Mouse (Mus musculus): ENCODE measurements at regions not wholly inside any gene's neighbourhood (a gene's known extent, or its start where the extent isn't known, plus 50 kb on each side); places are given as distances from the start of the nearest gene placed in this dataset.
A peak's percentile ranks its signal among the peaks of the same experiment; 100 is the strongest.

GRCm38 (mm10) chr3:39249224-39249892 lies 362.6 kb downstream of the Fat4 start:
- H3K9me3 ChIP-seq: no peaks in the 10 kb centered on the region
- peak; percentile 52; the same call in 1 of the 2 replicates for ATAC-seq (ENCODE audit: low FRiP score, low read depth)
- WGBS: 68% methylated on average over 4 of the region's 4 CpGs

GRCm38 (mm10) chr3:39253076-39253475 lies 366.3 kb downstream of the Fat4 start:
- Histone ChIP-seq H3K4me2 (replicated peaks) (no peak overlapping the region), H3K4me3 (no peak overlapping the region), H3K4me1 (peaks cover 4% of the 10 kb centered on the region), H3K27me3 (no peaks in the 10 kb centered on the region), H3K9ac (replicated peaks) (no peak overlapping the region), H3K27ac (replicated peaks) (no peak overlapping the region), H3K36me3 (no peaks in the 10 kb centered on the region), H3K9me3 (no peaks in the 10 kb centered on the region)
- 88% methylated on average over 1 of the region's 1 CpGs for WGBS
- ATAC-seq (ENCODE audit: low FRiP score, low read depth): no peak

More at GRCm38 (mm10) chr3:39249224-39249892, 362.6 kb downstream of the Fat4 start:
- Histone ChIP-seq H3K27ac (replicated peaks) (no peak overlapping the region), H3K4me1 (peaks cover 4% of the 10 kb centered on the region), H3K36me3 (no peaks in the 10 kb centered on the region), H3K27me3 (no peaks in the 10 kb centered on the region), H3K9ac (replicated peaks) (no peak overlapping the region), H3K4me2 (replicated peaks) (no peak overlapping the region), H3K4me3 (no peak overlapping the region)

GRCm38 (mm10) chr3:39264671-39265430 lies 378.1 kb downstream of the Fat4 start:
- Histone ChIP-seq H3K4me2 (replicated peaks) (no peak overlapping the region), H3K4me3 (no peak overlapping the region), H3K4me1 (no peaks in the 10 kb centered on the region), H3K27me3 (no peaks in the 10 kb centered on the region), H3K9me3 (no peaks in the 10 kb centered on the region), H3K36me3 (no peaks in the 10 kb centered on the region), H3K27ac (replicated peaks) (no peak overlapping the region), H3K9ac (replicated peaks) (no peak overlapping the region)
- no peak for ATAC-seq (ENCODE audit: low FRiP score, low read depth)
- WGBS: 81% methylated on average over 2 of the region's 2 CpGs

GRCm38 (mm10) chr3:39265606-39266005 lies 378.9 kb downstream of the Fat4 start:
- Histone ChIP-seq H3K4me2 (replicated peaks) (no peak overlapping the region), H3K9me3 (no peaks in the 10 kb centered on the region), H3K27ac (replicated peaks) (no peak overlapping the region), H3K36me3 (no peaks in the 10 kb centered on the region), H3K9ac (replicated peaks) (no peak overlapping the region), H3K4me3 (no peak overlapping the region), H3K27me3 (no peaks in the 10 kb centered on the region), H3K4me1 (no peaks in the 10 kb centered on the region)
- no peak for ATAC-seq (ENCODE audit: low FRiP score, low read depth)
- 95% methylated on average over 1 of the region's 1 CpGs for WGBS

- Histone ChIP-seq H3K36me3 (no peaks in the 10 kb centered on the region), H3K27ac (replicated peaks) (no peak overlapping the region), H3K27me3 (no peaks in the 10 kb centered on the region), H3K9ac (replicated peaks) (no peak overlapping the region), H3K9me3 (no peaks in the 10 kb centered on the region), H3K4me3 (no peak overlapping the region), H3K4me1 (no peaks in the 10 kb centered on the region), H3K4me2 (replicated peaks) (no peak overlapping the region)
- ATAC-seq (ENCODE audit: low FRiP score, low read depth): no peak
- 82% methylated on average over 3 of the region's 3 CpGs for WGBS
Measured at GRCm38 (mm10) chr3:39269388-39269787, 382.6 kb downstream of the Fat4 start.

GRCm38 (mm10) chr3:39272616-39273015 lies 385.9 kb downstream of the Fat4 start:
- Histone ChIP-seq H3K36me3 (no peaks in the 10 kb centered on the region), H3K27me3 (no peaks in the 10 kb centered on the region), H3K9ac (replicated peaks) (no peak overlapping the region), H3K4me3 (no peak overlapping the region), H3K27ac (replicated peaks) (no peak overlapping the region), H3K4me1 (no peaks in the 10 kb centered on the region), H3K9me3 (no peaks in the 10 kb centered on the region), H3K4me2 (replicated peaks) (no peak overlapping the region)
- ATAC-seq (ENCODE audit: low FRiP score, low read depth): no peak
- 93% methylated on average over 1 of the region's 1 CpGs for WGBS

- no peaks in the 10 kb centered on the region for H3K9me3 ChIP-seq
- H3K4me1 ChIP-seq: no peaks in the 10 kb centered on the region
- no peak overlapping the region for H3K4me3 ChIP-seq
- H3K27me3 ChIP-seq: no peaks in the 10 kb centered on the region
- H3K36me3 ChIP-seq: no peaks in the 10 kb centered on the region
- H3K27ac ChIP-seq (replicated peaks): no peak overlapping the region
- no peak overlapping the region for H3K9ac ChIP-seq (replicated peaks)
- no peak for ATAC-seq (ENCODE audit: low FRiP score, low read depth)
- WGBS: 80% methylated on average over 4 of the region's 4 CpGs
- H3K4me2 ChIP-seq (replicated peaks): no peak overlapping the region
Measured at GRCm38 (mm10) chr3:39276897-39277296, 390.2 kb downstream of the Fat4 start.

GRCm38 (mm10) chr3:39277310-39277709 lies 390.6 kb downstream of the Fat4 start:
- 80% methylated on average over 6 of the region's 6 CpGs for WGBS
- Histone ChIP-seq H3K27me3 (no peaks in the 10 kb centered on the region), H3K4me2 (replicated peaks) (no peak overlapping the region), H3K9me3 (no peaks in the 10 kb centered on the region), H3K4me1 (no peaks in the 10 kb centered on the region), H3K4me3 (no peak overlapping the region), H3K9ac (replicated peaks) (no peak overlapping the region), H3K36me3 (no peaks in the 10 kb centered on the region), H3K27ac (replicated peaks) (no peak overlapping the region)
- ATAC-seq (ENCODE audit: low FRiP score, low read depth): no peak

- H3K36me3 ChIP-seq: no peaks in the 10 kb centered on the region
- 93% methylated on average over 3 of the region's 3 CpGs for WGBS
- no peak overlapping the region for H3K27ac ChIP-seq (replicated peaks)
- no peak overlapping the region for H3K9ac ChIP-seq (replicated peaks)
- no peak overlapping the region for H3K4me3 ChIP-seq
- ATAC-seq (ENCODE audit: low FRiP score, low read depth): no peak
- no peak overlapping the region for H3K4me2 ChIP-seq (replicated peaks)
- no peaks in the 10 kb centered on the region for H3K4me1 ChIP-seq
- no peaks in the 10 kb centered on the region for H3K27me3 ChIP-seq
- no peaks in the 10 kb centered on the region for H3K9me3 ChIP-seq
Measured at GRCm38 (mm10) chr3:39295255-39295654, 408.5 kb downstream of the Fat4 start.

- H3K4me3 ChIP-seq: no peak overlapping the region
- no peak for ATAC-seq (ENCODE audit: low FRiP score, low read depth)
- WGBS: 91% methylated on average over 4 of the region's 4 CpGs
Measured at GRCm38 (mm10) chr3:39296257-39296656, 409.5 kb downstream of the Fat4 start.

GRCm38 (mm10) chr3:39309487-39309886 lies 422.7 kb downstream of the Fat4 start:
- Histone ChIP-seq H3K4me1 (no peaks in the 10 kb centered on the region), H3K36me3 (no peaks in the 10 kb centered on the region), H3K9me3 (no peaks in the 10 kb centered on the region), H3K27me3 (no peaks in the 10 kb centered on the region), H3K27ac (replicated peaks) (no peak overlapping the region), H3K9ac (replicated peaks) (no peak overlapping the region), H3K4me2 (replicated peaks) (no peak overlapping the region), H3K4me3 (no peak overlapping the region)
- ATAC-seq (ENCODE audit: low FRiP score, low read depth): no peak
- 55% methylated on average over 1 of the region's 1 CpGs for WGBS

More at GRCm38 (mm10) chr3:39296257-39296656, 409.5 kb downstream of the Fat4 start:
- Histone ChIP-seq H3K4me1 (no peaks in the 10 kb centered on the region), H3K27ac (replicated peaks) (no peak overlapping the region), H3K9me3 (no peaks in the 10 kb centered on the region), H3K4me2 (replicated peaks) (no peak overlapping the region), H3K9ac (replicated peaks) (no peak overlapping the region), H3K27me3 (no peaks in the 10 kb centered on the region), H3K36me3 (no peaks in the 10 kb centered on the region)

- Histone ChIP-seq H3K27ac (replicated peaks) (no peak overlapping the region), H3K4me2 (replicated peaks) (no peak overlapping the region), H3K4me1 (no peaks in the 10 kb centered on the region), H3K9me3 (no peaks in the 10 kb centered on the region), H3K9ac (replicated peaks) (no peak overlapping the region), H3K4me3 (no peak overlapping the region), H3K36me3 (no peaks in the 10 kb centered on the region), H3K27me3 (no peaks in the 10 kb centered on the region)
- WGBS: 62% methylated on average over 4 of the region's 4 CpGs
- ATAC-seq (ENCODE audit: low FRiP score, low read depth): no peak
Measured at GRCm38 (mm10) chr3:39313563-39313962, 426.8 kb downstream of the Fat4 start.

All from midbrain, embryonic 12.5 days (tissue).